Mouse (Mus musculus) stomach, postnatal 0 days (tissue): ENCODE data around the gene Gm5269. TPM values are rescaled to one million over a fixed set of nuclear protein-coding genes. Genes with fewer than 3 reads are reported as not detected.

ENCODE experiments used
- ATAC-seq: fragments of 200-750 bp; cut with Nextera tagmentation; 2 replicates; pipeline ENCODE4 v1.8.0; 2017; ENCODE audit not compliant: low FRiP score, low TSS enrichment
- DNase-seq: peaks from one replicate; pipeline ENCODE4 v3.0.0-alpha.2; 2016; ENCODE audit warnings: low spot score
- H3K27ac ChIP-seq: fragments of 300-500 bp; sonication (generic); replicated peaks from 2 replicates; pipeline ENCODE4 v1.5.1; 2014; ENCODE audit warnings: mild to moderate bottlenecking, control low read depth
- H3K27me3 ChIP-seq: fragments of 300-500 bp; sonication (generic); 2 replicates; pipeline ENCODE4 v1.6.1; 2014; ENCODE audit warnings: low read length; ENCODE audit not compliant: control insufficient read depth, insufficient read depth
- H3K36me3 ChIP-seq: fragments of 300-500 bp; sonication (generic); 2 replicates; pipeline ENCODE4 v1.6.1; 2014; ENCODE audit warnings: low read length, mixed read lengths; ENCODE audit not compliant: control insufficient read depth, insufficient read depth
- H3K4me1 ChIP-seq: fragments of 300-500 bp; sonication (generic); replicated peaks from 2 replicates; pipeline ENCODE4 v1.6.1; 2014; ENCODE audit warnings: antibody characterized with exemption; ENCODE audit not compliant: control insufficient read depth, insufficient read depth
- H3K4me2 ChIP-seq: fragments of 300-500 bp; sonication (generic); replicated peaks from 2 replicates; pipeline ENCODE4 v1.6.1; 2014; ENCODE audit warnings: low read depth, mild to moderate bottlenecking, control low read depth, moderate library complexity
- H3K4me3 ChIP-seq: fragments of 300-500 bp; sonication (generic); 2 replicates; pipeline ENCODE4 v1.5.1; 2014; ENCODE audit warnings: low read depth, low read length, control low read depth
- H3K9ac ChIP-seq: fragments of 300-500 bp; sonication (generic); 2 replicates; pipeline ENCODE4 v1.6.1; 2014; ENCODE audit warnings: mild to moderate bottlenecking, low read length, control low read depth, mixed read lengths
- H3K9me3 ChIP-seq: fragments of 300-500 bp; sonication (generic); 2 replicates; pipeline ENCODE4 v1.6.1; 2016; ENCODE audit warnings: low read length; ENCODE audit not compliant: control insufficient read depth
- CTCF ChIP-seq: IDR thresholded peaks from 2 replicates; pipeline ENCODE4 v1.5.1; 2016; ENCODE audit warnings: antibody characterized with exemption, low read depth, mild to moderate bottlenecking, moderate library complexity
- EP300 ChIP-seq: optimal IDR thresholded peaks from 2 replicates; pipeline ENCODE3; 2016; ENCODE audit warnings: antibody characterized with exemption
- WGBS: fragments of 180-500 bp; shearing (Covaris S2); extraction: QIAGEN DNeasy Blood & Tissue Kit; methylation state at CpG from one replicate; pipeline ENCODE4 v1.1.7; 2014; 5-methylcytosine and 5-hydroxymethylcytosine counted together
- polyA plus RNA-seq: library from polyadenylated mRNA; unstranded; fragments of >200 nt; fragmentation: Nextera tagmentation; extraction: Ambion mirVana; gene quantifications from 2 replicates; pipeline ENCODE4 v1.2.1, GENCODE M21; 2015

Gene Gm5269
- polyA plus RNA-seq, 1 experiment from 2014 or later, result not detected

DNA sequence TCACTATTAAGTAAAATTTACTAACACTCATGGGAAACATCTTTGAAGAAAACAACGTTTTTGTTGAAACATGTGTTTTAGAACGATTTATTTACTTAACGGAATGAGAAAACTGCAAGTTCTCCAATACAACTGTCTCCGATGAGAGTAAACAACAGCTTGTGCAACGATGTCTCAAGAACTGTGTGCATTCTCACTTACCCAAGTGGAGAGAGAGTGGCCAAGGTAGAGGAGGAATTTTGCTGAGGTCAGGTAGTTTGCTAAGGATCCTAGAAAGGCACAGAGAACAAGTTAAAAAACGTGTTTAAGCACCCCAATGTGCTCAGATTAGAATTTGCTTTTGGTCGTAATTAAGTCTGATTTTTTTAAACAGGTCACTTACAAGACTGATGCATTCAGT is 34.4 kb upstream of the Gm5269 start:
- Histone ChIP-seq H3K9me3 (no peaks in the 10 kb centered on the region), H3K4me1 (no peaks in the 10 kb centered on the region), H3K4me3 (peak overlapping the region; percentile 65), H3K9ac (no peak overlapping the region), H3K27me3 (no peaks in the 10 kb centered on the region), H3K27ac (no peak overlapping the region), H3K36me3 (no peaks in the 10 kb centered on the region), H3K4me2 (peak overlapping the region; percentile 86)
- TF ChIP-seq EP300, result no peak
- TF ChIP-seq CTCF, result no peak
- DNase-seq, result no peak
- no peak for ATAC-seq
- WGBS, result 37% methylated on average over 7 of the region's 7 CpGs

DNA sequence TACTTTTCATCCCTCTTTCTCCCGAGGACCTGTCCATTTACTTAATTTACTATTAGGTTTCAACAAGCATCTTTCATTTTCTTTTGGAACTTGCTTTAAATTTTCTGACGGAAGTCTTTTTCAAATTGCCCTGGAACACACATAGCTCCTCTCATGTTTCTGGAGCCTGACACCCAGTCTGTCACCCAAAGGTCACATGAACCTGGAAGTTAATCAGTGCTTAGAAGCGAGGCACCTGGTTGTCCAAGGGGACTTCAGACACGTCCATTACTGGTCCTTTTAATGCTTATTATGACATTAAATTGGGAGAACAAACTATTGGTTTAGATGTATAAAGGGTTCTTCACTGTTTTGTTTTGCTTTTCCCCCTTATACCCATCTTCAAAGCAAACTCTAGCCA is 33.2 kb upstream of the Gm5269 start:
- 63% methylated on average over 4 of the region's 4 CpGs for WGBS
- H3K27ac ChIP-seq, result no peak overlapping the region
- TF ChIP-seq EP300 (no peak), CTCF (no peak)
- no peak overlapping the region for H3K4me2 ChIP-seq
- ATAC-seq (no peak), DNase-seq (no peak)
- no peaks in the 10 kb centered on the region for H3K9me3 ChIP-seq
- H3K4me1 ChIP-seq, result no peaks in the 10 kb centered on the region
- H3K4me3 ChIP-seq, result no peak overlapping the region
- H3K9ac ChIP-seq, result no peak overlapping the region
- H3K27me3 ChIP-seq, result no peaks in the 10 kb centered on the region
- H3K36me3 ChIP-seq, result no peaks in the 10 kb centered on the region

DNA sequence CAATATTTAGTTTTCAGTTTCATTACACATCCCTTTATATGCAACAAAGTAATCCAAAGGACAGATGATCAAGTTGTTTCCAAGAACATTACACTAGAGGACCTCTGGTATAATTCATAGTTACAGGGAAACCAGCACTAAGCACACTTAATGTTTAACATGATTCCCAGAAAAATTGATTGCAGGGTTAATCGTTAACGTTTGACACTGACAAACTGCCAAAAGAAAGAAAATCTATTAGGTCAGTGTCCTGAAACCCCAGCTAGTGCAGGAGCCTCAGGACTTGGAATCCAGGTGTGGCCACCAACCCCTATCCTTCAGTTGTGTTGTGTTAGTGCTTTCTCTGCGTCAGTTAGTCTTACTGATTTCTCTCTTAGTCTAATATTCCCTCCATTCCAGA is 30.6 kb upstream of the Gm5269 start:
- no peak for TF ChIP-seq CTCF
- TF ChIP-seq EP300, result no peak
- no peak overlapping the region for H3K4me2 ChIP-seq
- H3K4me3 ChIP-seq, result no peak overlapping the region
- H3K9me3 ChIP-seq, result no peaks in the 10 kb centered on the region
- H3K27me3 ChIP-seq, result no peaks in the 10 kb centered on the region
- ATAC-seq (no peak), DNase-seq (no peak)
- 53% methylated on average over 3 of the region's 3 CpGs for WGBS
- 0 out of 2 replicates have a peak overlapping the region, but pooled peaks have one; percentile 20 for H3K27ac ChIP-seq
- H3K4me1 ChIP-seq, result no peaks in the 10 kb centered on the region
- no peak overlapping the region for H3K9ac ChIP-seq
- H3K36me3 ChIP-seq, result no peaks in the 10 kb centered on the region

DNA sequence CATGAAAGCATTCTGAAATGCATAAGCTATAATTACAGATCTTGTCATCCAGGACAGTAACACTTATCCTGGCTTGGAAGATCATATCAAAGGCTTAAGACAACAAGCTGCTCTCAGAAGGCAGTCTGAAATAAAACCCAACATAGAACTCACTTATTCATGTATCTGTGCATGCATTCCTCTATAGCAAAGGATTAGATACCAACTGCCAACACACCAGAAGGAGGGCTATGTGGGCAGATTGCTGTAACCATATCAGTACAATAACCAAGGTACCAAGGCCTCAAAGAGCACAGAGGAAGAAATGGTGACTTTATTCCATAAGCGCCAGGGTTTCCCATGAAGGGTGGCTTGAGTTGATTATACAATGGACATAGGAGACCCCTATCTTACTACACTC is 29.7 kb upstream of the Gm5269 start:
- TF ChIP-seq EP300, result no peak
- TF ChIP-seq CTCF, result no peak
- no peaks in the 10 kb centered on the region for H3K27me3 ChIP-seq
- H3K4me3 ChIP-seq, result no peak overlapping the region
- no peak overlapping the region for H3K27ac ChIP-seq
- H3K4me2 ChIP-seq, result no peak overlapping the region
- H3K9me3 ChIP-seq, result no peaks in the 10 kb centered on the region
- DNase-seq (no peak), ATAC-seq (no peak)
- no peak overlapping the region for H3K9ac ChIP-seq
- no peaks in the 10 kb centered on the region for H3K4me1 ChIP-seq
- 94% methylated on average over 1 of the region's 1 CpGs for WGBS
- no peaks in the 10 kb centered on the region for H3K36me3 ChIP-seq

DNA sequence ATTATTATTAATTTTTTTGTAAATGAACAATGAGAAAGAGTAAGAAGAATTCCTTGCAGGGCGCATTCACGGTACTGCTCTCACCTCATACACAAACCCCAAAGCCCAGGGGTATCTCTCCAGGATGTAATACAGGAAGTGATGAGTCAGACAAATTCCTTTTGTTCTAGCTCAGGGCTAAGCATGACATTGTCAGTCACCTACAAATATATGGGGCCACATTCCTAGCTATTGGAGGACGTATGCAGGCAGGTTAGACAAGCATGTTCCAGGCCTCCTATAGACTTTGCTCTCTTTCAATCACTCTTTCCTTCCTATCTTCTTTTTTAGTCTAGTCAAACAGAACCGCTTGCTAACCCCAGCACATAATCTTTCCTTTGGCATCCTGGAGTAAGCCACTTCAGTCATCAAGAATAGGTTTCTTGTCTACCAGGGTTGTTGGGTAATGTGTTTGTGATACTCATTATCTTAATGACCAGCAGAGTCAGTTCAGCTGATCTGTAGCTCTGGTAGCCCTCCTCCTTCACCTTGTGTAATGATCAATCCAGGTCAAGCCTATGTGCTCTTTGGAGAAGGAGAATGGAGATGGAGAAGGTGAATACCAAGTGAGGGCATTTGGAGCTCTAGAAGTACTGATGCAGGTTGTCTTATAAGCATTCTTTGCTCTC is 27.2 kb upstream of the Gm5269 start:
- Histone ChIP-seq H3K27ac (no peak overlapping the region), H3K9ac (no peak overlapping the region), H3K4me1 (no peaks in the 10 kb centered on the region), H3K9me3 (no peaks in the 10 kb centered on the region), H3K4me2 (no peak overlapping the region), H3K36me3 (no peaks in the 10 kb centered on the region), H3K4me3 (no peak overlapping the region), H3K27me3 (no peaks in the 10 kb centered on the region)
- peak; percentile 79; the same call in 1 of the 2 replicates for ATAC-seq
- WGBS, result 71% methylated on average over 4 of the region's 4 CpGs
- TF ChIP-seq EP300, result no peak
- TF ChIP-seq CTCF, result no peak
- DNase-seq, result no peak

DNA sequence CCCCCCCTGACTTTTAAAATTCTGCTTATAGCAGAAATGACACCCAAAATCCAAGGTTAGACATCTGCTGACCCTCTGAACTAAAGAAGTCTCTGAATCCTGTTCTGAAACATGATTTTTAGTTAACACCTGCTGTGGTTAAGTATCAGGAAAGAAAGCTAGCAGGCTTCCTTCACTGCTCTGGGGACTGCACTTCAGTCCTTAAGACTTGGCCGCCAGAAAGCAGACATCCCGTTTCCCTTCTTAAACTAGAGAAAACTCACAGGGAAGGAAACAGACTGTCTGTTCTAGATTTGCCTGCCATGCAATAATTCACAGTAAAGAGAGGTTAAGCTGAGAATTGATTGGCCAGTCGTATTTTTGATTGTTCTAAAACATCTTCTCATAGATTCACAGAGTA is 26.1 kb upstream of the Gm5269 start:
- H3K36me3 ChIP-seq, result peaks cover 1% of the 10 kb centered on the region; the same call in 1 of the 2 replicates
- no peak overlapping the region for H3K4me2 ChIP-seq
- H3K4me3 ChIP-seq, result no peak overlapping the region
- 68% methylated on average over 3 of the region's 3 CpGs for WGBS
- H3K4me1 ChIP-seq, result no peaks in the 10 kb centered on the region
- no peak overlapping the region for H3K9ac ChIP-seq
- ATAC-seq (no peak), DNase-seq (no peak)
- no peak for TF ChIP-seq CTCF
- H3K27ac ChIP-seq, result no peak overlapping the region
- H3K27me3 ChIP-seq, result no peaks in the 10 kb centered on the region
- H3K9me3 ChIP-seq, result no peaks in the 10 kb centered on the region
